In the genomic region with DNA sequence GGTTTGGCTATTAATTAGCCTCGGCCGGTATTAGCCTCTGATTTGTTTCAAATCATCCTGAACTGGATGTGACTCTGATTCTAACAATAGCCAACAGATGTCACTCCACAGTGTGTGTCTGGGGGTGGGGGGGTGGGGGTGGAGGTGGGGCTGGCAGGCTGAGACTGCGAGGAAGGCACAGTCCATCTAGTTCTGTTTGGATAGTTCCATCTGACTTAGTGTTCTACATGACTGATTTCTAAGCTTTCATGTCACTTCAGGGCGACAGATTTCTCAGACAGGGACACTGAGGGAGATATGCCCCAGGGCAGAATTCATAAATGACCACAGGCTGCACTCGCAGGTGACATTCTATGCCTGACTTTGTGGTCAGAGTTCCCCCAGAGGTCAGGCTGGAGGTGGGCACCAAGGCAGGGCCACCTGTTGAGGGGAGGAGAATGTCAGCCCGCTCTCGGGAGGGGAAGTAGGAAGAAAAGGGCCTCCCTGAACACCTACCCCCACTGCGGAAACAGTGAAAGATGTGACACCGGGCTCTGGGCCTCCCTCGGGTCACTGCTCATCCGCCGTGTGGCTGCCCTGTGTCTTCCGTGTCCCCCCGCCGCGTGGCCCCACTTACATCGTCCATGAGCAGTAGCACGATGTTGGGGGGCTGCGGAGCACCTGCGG, we compare ENCODE assay signal across 8 mouse cellular contexts. TPM values are rescaled to one million over a fixed set of nuclear protein-coding genes. Genes with fewer than 3 reads are reported as not detected.
DNase-seq lines count a peak whose midpoint lies in the region; ATAC-seq and TF ChIP-seq lines count a peak whose summit lies in the region.

No protein-coding gene starts in this region.

- H3K27me3 ChIP-seq in heart, embryonic 15.5 days, result no peaks in the 10 kb centered on the region
- no peaks in the 10 kb centered on the region for H3K27me3 ChIP-seq in forebrain, postnatal 0 days (ENCODE audit: insufficient read depth, low read length)
- H3K27me3 ChIP-seq in liver, embryonic 15.5 days, result no peaks in the 10 kb centered on the region
- H3K27me3 ChIP-seq in stomach, postnatal 0 days (ENCODE audit: control insufficient read depth, insufficient read depth, low read length), result no peaks in the 10 kb centered on the region

- in situ Hi-C loops in ES-E14 (cut with MboI; ENCODE audit: low sequenced_read_pairs in 2 of 2, unreplicated experiment in 2 of 2), result loop anchor here in 1 of 2 experiments (10.0 kb wide), 1 partner anchor 214 kb away; no protein-coding TSS in a partner anchor

- peak overlapping the region; percentile 83 for H3K27ac ChIP-seq in heart, embryonic 15.5 days
- H3K27ac ChIP-seq in ES-E14 (ENCODE audit: insufficient read depth, low read depth, low read length, poor library complexity, severe bottlenecking), result no peak overlapping the region
- peak overlapping the region; percentile 72 for H3K27ac ChIP-seq in forebrain, postnatal 0 days (ENCODE audit: low read depth, low read length)
- H3K27ac ChIP-seq in liver, embryonic 15.5 days (replicated peaks), result peak overlapping the region; percentile 75
- peak overlapping the region; percentile 76 for H3K27ac ChIP-seq in stomach, postnatal 0 days (replicated peaks)

- H3K36me3 ChIP-seq in heart, embryonic 15.5 days, result 0 out of 2 replicates have a peak, but pooled peaks cover 3% of the 10 kb centered on the region
- no peaks in the 10 kb centered on the region for H3K36me3 ChIP-seq in ES-E14 (ENCODE audit: control insufficient read depth, insufficient read depth, low read length, poor library complexity, severe bottlenecking)
- peaks cover 12% of the 10 kb centered on the region; the same call in 1 of the 2 replicates for H3K36me3 ChIP-seq in forebrain, postnatal 0 days (ENCODE audit: insufficient read depth)
- peaks cover 4% of the 10 kb centered on the region; the same call in 1 of the 2 replicates for H3K36me3 ChIP-seq in liver, embryonic 15.5 days (replicated peaks)
- peaks cover 7% of the 10 kb centered on the region for H3K36me3 ChIP-seq in stomach, postnatal 0 days (ENCODE audit: control insufficient read depth, insufficient read depth, low read length)

- peak overlapping the region; percentile 96 for H3K4me2 ChIP-seq in heart, embryonic 15.5 days
- peak overlapping the region; percentile 89 for H3K4me2 ChIP-seq in forebrain, postnatal 0 days (ENCODE audit: low read depth)
- peak overlapping the region; percentile 96 for H3K4me2 ChIP-seq in liver, embryonic 15.5 days
- peak overlapping the region; percentile 95 for H3K4me2 ChIP-seq in stomach, postnatal 0 days (replicated peaks; ENCODE audit: low read depth)

- no peaks in the 10 kb centered on the region for H3K9me3 ChIP-seq in heart, embryonic 15.5 days (replicated peaks)
- H3K9me3 ChIP-seq in ES-E14 (ENCODE audit: control insufficient read depth, insufficient read depth, low read depth, low read length), result no peaks in the 10 kb centered on the region
- H3K9me3 ChIP-seq in forebrain, postnatal 0 days (ENCODE audit: low read length), result no peaks in the 10 kb centered on the region
- H3K9me3 ChIP-seq in liver, embryonic 15.5 days (replicated peaks), result no peaks in the 10 kb centered on the region
- no peaks in the 10 kb centered on the region for H3K9me3 ChIP-seq in stomach, postnatal 0 days (ENCODE audit: control insufficient read depth, low read length)

- DNase-seq in heart, adult 18-20 months, result no peak
- DNase-seq in ES-E14 (ENCODE audit: low read depth, low spot score), result no peak
- no peak for DNase-seq in forebrain, postnatal 0 days
- no peak for DNase-seq in stomach, postnatal 0 days (ENCODE audit: low spot score)
- DNase-seq in urinary bladder, adult 2 months (ENCODE audit: low spot score), result no peak
- DNase-seq in left cerebral cortex, adult 11 months (ENCODE audit: low spot score), result no peak

- H3K4me3 ChIP-seq in heart, embryonic 15.5 days, result peak overlapping the region; percentile 84
- peak overlapping the region; percentile 83 to 87 for H3K4me3 ChIP-seq in ES-E14 (ENCODE audit: insufficient read depth in 1 of 2, low read depth in 1 of 2, low read length in 2 of 2, poor library complexity in 1 of 2, severe bottlenecking in 1 of 2)
- peak overlapping the region; percentile 68 for H3K4me3 ChIP-seq in forebrain, postnatal 0 days (ENCODE audit: low read depth, low read length)
- peak overlapping the region; percentile 77 for H3K4me3 ChIP-seq in liver, embryonic 15.5 days (replicated peaks)
- H3K4me3 ChIP-seq in stomach, postnatal 0 days (ENCODE audit: low read depth, low read length), result peak overlapping the region; percentile 66

- no peak for TF ChIP-seq EP300 in stomach, postnatal 0 days (optimal IDR thresholded peaks at IDR 0.05)

- 2% methylated on average over 20 of the region's 20 CpGs for WGBS in heart, embryonic 15.5 days
- WGBS in forebrain, postnatal 0 days, result 2% methylated on average over 20 of the region's 20 CpGs
- WGBS in liver, embryonic 15.5 days (ENCODE audit: insufficient replicate concordance), result 4% methylated on average over 20 of the region's 20 CpGs
- 5% methylated on average over 17 of the region's 20 CpGs for WGBS in stomach, postnatal 0 days

- TF ChIP-seq CTCF in forebrain, postnatal 0 days (IDR thresholded peaks at IDR 0.05; ENCODE audit: low read depth), result no peak
- TF ChIP-seq CTCF in stomach, postnatal 0 days (IDR thresholded peaks at IDR 0.05; ENCODE audit: low read depth), result no peak

- no peak; the same call in 1 of the 2 replicates for ATAC-seq in heart, embryonic 15.5 days (replicated peaks; ENCODE audit: insufficient number of reproducible peaks, insufficient read depth, low FRiP score, low read depth)
- no peak for ATAC-seq in forebrain, postnatal 0 days
- peak; percentile 32 for ATAC-seq in liver, embryonic 15.5 days (ENCODE audit: insufficient read depth)
- ATAC-seq in stomach, postnatal 0 days (ENCODE audit: low FRiP score, low TSS enrichment), result no peak; the same call in none of the 2 replicates

- peak overlapping the region; percentile 74 for H3K9ac ChIP-seq in heart, embryonic 15.5 days
- H3K9ac ChIP-seq in ES-E14 (ENCODE audit: insufficient read depth, low read depth, low read length, poor library complexity, severe bottlenecking), result peak overlapping the region; percentile 81
- peak overlapping the region; percentile 79 for H3K9ac ChIP-seq in forebrain, postnatal 0 days
- peak overlapping the region; percentile 72 for H3K9ac ChIP-seq in liver, embryonic 15.5 days
- peak overlapping the region; percentile 74 for H3K9ac ChIP-seq in stomach, postnatal 0 days (ENCODE audit: low read length)

- peaks cover 23% of the 10 kb centered on the region for H3K4me1 ChIP-seq in heart, embryonic 15.5 days (replicated peaks)
- no peaks in the 10 kb centered on the region for H3K4me1 ChIP-seq in ES-E14 (ENCODE audit: control insufficient read depth in 2 of 2, insufficient read depth in 2 of 2, low read length in 2 of 2, poor library complexity in 1 of 2)
- H3K4me1 ChIP-seq in forebrain, postnatal 0 days (ENCODE audit: insufficient read depth), result peaks cover 15% of the 10 kb centered on the region
- peaks cover 34% of the 10 kb centered on the region for H3K4me1 ChIP-seq in liver, embryonic 15.5 days (replicated peaks)
- no peaks in the 10 kb centered on the region; the same call in 1 of the 2 replicates for H3K4me1 ChIP-seq in stomach, postnatal 0 days (replicated peaks; ENCODE audit: control insufficient read depth, insufficient read depth)

RNA-seq across cellular contexts. Expression of a gene that starts 0.5 kb away (rescaled TPM):
- 8.0 and 12.2 TPM in 2 replicates for polyA plus RNA-seq in heart, embryonic 15.5 days (2015; fragmentation: Nextera tagmentation; extraction: Ambion mirVana)
- total RNA-seq in heart, adult 18-20 months (2021), result 1 to 10 TPM; 3.6 to 4.0 TPM
- 8.9 and 9.2 TPM in 2 replicates for total RNA-seq in ES-E14 (2012; rRNA removed)
- total RNA-seq in forebrain, postnatal 0 days (2014; rRNA removed), result 8.8 and 12.8 TPM in 2 replicates
- 6.0 and 8.4 TPM in 2 replicates for polyA plus RNA-seq in forebrain, postnatal 0 days (2015; fragmentation: Nextera tagmentation; extraction: Ambion mirVana)
- polyA plus RNA-seq in liver, embryonic 15.5 days (2015; fragmentation: Nextera tagmentation; extraction: Ambion mirVana), result 8.2 and 8.8 TPM in 2 replicates
- polyA plus RNA-seq in stomach, postnatal 0 days (2015; fragmentation: Nextera tagmentation; extraction: Ambion mirVana), result 8.2 TPM in 2 replicates
- polyA plus RNA-seq in urinary bladder, adult 2 months (2012; rRNA removed), result 16.2 and 20.8 TPM in 2 replicates

RNA-seq across cellular contexts. Expression of a gene that starts 0.7 kb away (rescaled TPM):
- polyA plus RNA-seq in heart, embryonic 15.5 days (2015; fragmentation: Nextera tagmentation; extraction: Ambion mirVana), result 47.1 and 56.2 TPM in 2 replicates
- total RNA-seq in heart, adult 18-20 months (2021), result 10 to 100 TPM; 62.0 to 69.1 TPM
- total RNA-seq in ES-E14 (2012; rRNA removed), result 53.2 and 56.1 TPM in 2 replicates
- total RNA-seq in forebrain, postnatal 0 days (2014; rRNA removed), result 15.3 and 31.8 TPM in 2 replicates
- 137 and 157 TPM in 2 replicates for polyA plus RNA-seq in forebrain, postnatal 0 days (2015; fragmentation: Nextera tagmentation; extraction: Ambion mirVana)
- polyA plus RNA-seq in liver, embryonic 15.5 days (2015; fragmentation: Nextera tagmentation; extraction: Ambion mirVana), result 24.2 and 33.1 TPM in 2 replicates
- 48.0 and 49.5 TPM in 2 replicates for polyA plus RNA-seq in stomach, postnatal 0 days (2015; fragmentation: Nextera tagmentation; extraction: Ambion mirVana)
- polyA plus RNA-seq in urinary bladder, adult 2 months (2012; rRNA removed), result 108 and 113 TPM in 2 replicates

RNA-seq across cellular contexts. Expression of a gene that starts 11.8 kb away (rescaled TPM):
- polyA plus RNA-seq in heart, embryonic 15.5 days (2015; fragmentation: Nextera tagmentation; extraction: Ambion mirVana), result not detected in 2 replicates
- not detected for total RNA-seq in heart, adult 18-20 months (2021)
- total RNA-seq in ES-E14 (2012; rRNA removed), result not detected in 2 replicates
- not detected in 2 replicates for total RNA-seq in forebrain, postnatal 0 days (2014; rRNA removed)
- not detected in 2 replicates for polyA plus RNA-seq in forebrain, postnatal 0 days (2015; fragmentation: Nextera tagmentation; extraction: Ambion mirVana)
- polyA plus RNA-seq in liver, embryonic 15.5 days (2015; fragmentation: Nextera tagmentation; extraction: Ambion mirVana), result not detected in 2 replicates
- 0.08 TPM in 1 of 2 replicates, not detected in the other for polyA plus RNA-seq in stomach, postnatal 0 days (2015; fragmentation: Nextera tagmentation; extraction: Ambion mirVana)
- 0.06 TPM in 1 of 2 replicates, not detected in the other for polyA plus RNA-seq in urinary bladder, adult 2 months (2012; rRNA removed)

RNA-seq across cellular contexts. Expression of a gene that starts 34.0 kb away (rescaled TPM):
- polyA plus RNA-seq in heart, embryonic 15.5 days (2015; fragmentation: Nextera tagmentation; extraction: Ambion mirVana), result 163 and 208 TPM in 2 replicates
- total RNA-seq in heart, adult 18-20 months (2021), result 10 to 100 TPM; 40.8 to 42.7 TPM
- 400 and 412 TPM in 2 replicates for total RNA-seq in ES-E14 (2012; rRNA removed)
- total RNA-seq in forebrain, postnatal 0 days (2014; rRNA removed), result 132 and 163 TPM in 2 replicates
- 226 and 260 TPM in 2 replicates for polyA plus RNA-seq in forebrain, postnatal 0 days (2015; fragmentation: Nextera tagmentation; extraction: Ambion mirVana)
- 187 and 214 TPM in 2 replicates for polyA plus RNA-seq in liver, embryonic 15.5 days (2015; fragmentation: Nextera tagmentation; extraction: Ambion mirVana)
- polyA plus RNA-seq in stomach, postnatal 0 days (2015; fragmentation: Nextera tagmentation; extraction: Ambion mirVana), result 311 and 314 TPM in 2 replicates
- polyA plus RNA-seq in urinary bladder, adult 2 months (2012; rRNA removed), result 88.1 and 93.0 TPM in 2 replicates

RNA-seq across cellular contexts. Expression of a gene that starts 42.9 kb away (rescaled TPM):
- 24.5 and 28.4 TPM in 2 replicates for polyA plus RNA-seq in heart, embryonic 15.5 days (2015; fragmentation: Nextera tagmentation; extraction: Ambion mirVana)
- total RNA-seq in heart, adult 18-20 months (2021), result 1 to 10 TPM; 2.5 to 2.8 TPM
- total RNA-seq in ES-E14 (2012; rRNA removed), result 139 and 168 TPM in 2 replicates
- 11.5 and 14.9 TPM in 2 replicates for total RNA-seq in forebrain, postnatal 0 days (2014; rRNA removed)
- 6.1 and 6.5 TPM in 2 replicates for polyA plus RNA-seq in forebrain, postnatal 0 days (2015; fragmentation: Nextera tagmentation; extraction: Ambion mirVana)
- polyA plus RNA-seq in liver, embryonic 15.5 days (2015; fragmentation: Nextera tagmentation; extraction: Ambion mirVana), result 45.9 and 46.0 TPM in 2 replicates
- 11.8 TPM in 2 replicates for polyA plus RNA-seq in stomach, postnatal 0 days (2015; fragmentation: Nextera tagmentation; extraction: Ambion mirVana)
- polyA plus RNA-seq in urinary bladder, adult 2 months (2012; rRNA removed), result 6.6 and 9.9 TPM in 2 replicates
